Mouse (Mus musculus) embryonic fibroblast, embryonic 13.5 days (primary cell): ENCODE measurements around the gene Cdc14b. TPM values are rescaled to one million over a fixed set of nuclear protein-coding genes. Genes with fewer than 3 reads are reported as not detected.

Experiments
- H3K27ac ChIP-seq: 2 replicates; pipeline ENCODE4 v1.5.1; 2012; ENCODE audit warnings: low read length, control low read depth, inconsistent platforms; ENCODE audit not compliant: insufficient read depth
- H3K4me1 ChIP-seq: 2 replicates; pipeline ENCODE4 v1.6.1; 2011; ENCODE audit warnings: low read length; ENCODE audit not compliant: control insufficient read depth, insufficient read depth
- H3K4me3 ChIP-seq: 2 replicates; pipeline ENCODE4 v1.5.1; 2011; ENCODE audit warnings: mild to moderate bottlenecking, control low read depth, low read length; ENCODE audit not compliant: insufficient read depth
- CTCF ChIP-seq: IDR thresholded peaks from 2 replicates; pipeline ENCODE4 v1.5.1; 2011; ENCODE audit warnings: mild to moderate bottlenecking, control low read depth, low read length, moderate library complexity, borderline replicate concordance; ENCODE audit not compliant: insufficient read depth
- POLR2A ChIP-seq: IDR thresholded peaks from 2 replicates; pipeline ENCODE4 v1.6.1; 2011; ENCODE audit warnings: low read depth, mild to moderate bottlenecking, control low read depth, low read length, moderate library complexity
- polyA plus RNA-seq: library from polyadenylated mRNA; stranded (reverse); fragments of >200 nt; gene quantifications from 2 replicates; pipeline ENCODE4 v1.2.4, GENCODE M21; 2011; ENCODE audit warnings: low read depth; ENCODE audit not compliant: missing spikeins, insufficient read length

Gene Cdc14b
- polyA plus RNA-seq, 1 experiment, result 18.5 TPM

DNA sequence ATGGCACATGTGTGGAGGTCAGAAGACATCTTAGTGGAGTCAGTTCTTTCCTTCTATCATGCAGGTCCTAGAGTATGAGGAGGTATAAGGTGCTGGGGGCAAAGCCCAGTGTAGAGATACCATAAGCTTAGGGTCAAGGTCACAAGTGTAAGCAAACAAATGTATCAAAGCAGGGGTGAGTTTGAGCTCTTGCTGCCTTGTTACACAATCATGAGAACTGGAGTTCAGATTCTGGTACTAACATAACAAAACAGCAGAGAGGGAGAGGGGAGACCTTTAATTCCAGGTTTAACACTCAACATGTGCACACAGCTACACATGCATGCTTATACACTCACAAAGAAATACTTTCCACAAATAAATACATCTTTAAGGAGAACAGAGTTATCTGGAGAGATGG is 32.4 kb downstream of the Cdc14b start:
- H3K4me1 ChIP-seq, result no peaks in the 10 kb centered on the region; the same call in 1 of the 2 replicates
- TF ChIP-seq POLR2A, result no peak
- TF ChIP-seq CTCF, result no peak
- H3K4me3 ChIP-seq, result no peak overlapping the region
- no peak overlapping the region for H3K27ac ChIP-seq

DNA sequence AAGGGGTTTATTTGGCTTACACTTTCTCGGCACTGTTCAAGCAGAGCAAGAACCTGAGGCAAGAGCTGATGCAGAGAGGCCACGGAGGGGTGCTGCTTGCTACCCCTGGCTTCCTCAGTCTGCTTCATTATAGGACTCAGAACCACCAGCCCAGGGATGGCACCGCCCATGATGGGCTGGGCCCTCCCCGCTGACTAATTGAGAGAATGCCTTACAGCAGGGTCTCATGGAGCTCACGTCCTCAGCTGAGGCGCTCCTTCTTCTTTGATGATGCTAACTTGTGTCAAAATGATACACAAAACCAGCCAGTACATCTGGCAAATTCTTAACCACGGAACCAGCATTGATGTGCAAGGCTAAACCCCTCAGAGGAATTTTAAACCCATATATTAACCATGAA is 34.5 kb downstream of the Cdc14b start:
- H3K4me3 ChIP-seq, result no peak overlapping the region
- no peak overlapping the region for H3K27ac ChIP-seq
- H3K4me1 ChIP-seq, result peaks cover 3% of the 10 kb centered on the region; the same call in 1 of the 2 replicates
- TF ChIP-seq POLR2A (no peak), CTCF (no peak)

DNA sequence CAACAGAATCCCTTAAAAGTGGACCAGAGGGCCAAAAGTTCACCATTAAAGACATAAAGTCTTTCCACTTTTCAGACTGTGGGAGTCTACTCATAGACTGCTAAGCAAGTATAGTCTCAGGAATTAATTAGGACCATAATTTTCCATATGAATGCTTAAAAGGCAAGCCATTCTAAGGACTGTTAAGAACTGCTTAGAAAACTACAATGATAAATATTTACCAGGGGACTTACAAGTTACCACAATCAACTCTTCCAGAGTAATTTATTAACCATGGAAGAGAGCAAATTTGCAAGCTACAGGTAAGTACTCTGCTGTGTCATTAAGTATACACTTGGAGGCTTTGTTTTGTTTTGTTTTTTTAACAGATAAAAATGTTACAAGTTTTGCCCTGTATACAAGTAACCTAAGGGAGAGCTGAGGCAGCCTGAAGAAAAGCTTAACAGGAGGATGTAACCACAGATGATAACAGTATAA is 37.4 kb downstream of the Cdc14b start:
- TF ChIP-seq POLR2A, result no peak
- TF ChIP-seq CTCF, result no peak
- Histone ChIP-seq H3K27ac (no peak overlapping the region), H3K4me3 (no peak overlapping the region), H3K4me1 (peaks cover 5% of the 10 kb centered on the region; the same call in 1 of the 2 replicates)

DNA sequence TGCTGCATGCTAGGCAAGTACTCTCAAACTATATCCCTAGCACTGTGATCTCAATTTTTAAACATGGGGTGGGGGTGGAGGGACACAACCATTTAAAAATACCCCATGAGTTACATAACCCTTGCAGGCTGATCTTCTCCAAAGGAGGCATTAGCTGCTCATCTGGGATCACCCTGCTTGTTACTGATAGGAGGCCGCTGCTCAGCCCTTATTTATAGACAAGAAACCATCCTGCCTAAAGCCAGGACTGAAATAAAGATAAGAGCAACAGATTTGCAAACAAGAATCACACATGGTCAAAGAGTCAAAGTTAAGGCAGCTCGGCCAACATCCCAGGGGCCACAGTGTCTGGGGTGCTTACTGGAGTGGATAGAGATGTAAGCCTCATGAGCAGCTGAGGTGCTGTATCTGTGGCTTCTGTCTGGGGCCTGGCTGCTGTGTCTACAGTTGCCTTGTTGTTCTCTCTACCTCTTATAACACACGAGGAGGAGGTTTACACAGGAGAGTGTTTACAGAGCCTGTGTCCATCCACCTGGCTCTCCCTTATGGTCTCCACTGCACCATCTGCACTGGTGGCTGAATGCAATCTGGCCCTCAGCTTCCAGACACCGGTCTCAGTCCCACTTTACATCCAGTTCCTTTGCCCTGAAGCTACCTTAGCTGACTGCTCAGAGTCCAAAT is 38.0 kb downstream of the Cdc14b start:
- TF ChIP-seq POLR2A (no peak), CTCF (no peak)
- Histone ChIP-seq H3K4me3 (no peak overlapping the region), H3K4me1 (peaks cover 5% of the 10 kb centered on the region; the same call in 1 of the 2 replicates), H3K27ac (no peak overlapping the region)

DNA sequence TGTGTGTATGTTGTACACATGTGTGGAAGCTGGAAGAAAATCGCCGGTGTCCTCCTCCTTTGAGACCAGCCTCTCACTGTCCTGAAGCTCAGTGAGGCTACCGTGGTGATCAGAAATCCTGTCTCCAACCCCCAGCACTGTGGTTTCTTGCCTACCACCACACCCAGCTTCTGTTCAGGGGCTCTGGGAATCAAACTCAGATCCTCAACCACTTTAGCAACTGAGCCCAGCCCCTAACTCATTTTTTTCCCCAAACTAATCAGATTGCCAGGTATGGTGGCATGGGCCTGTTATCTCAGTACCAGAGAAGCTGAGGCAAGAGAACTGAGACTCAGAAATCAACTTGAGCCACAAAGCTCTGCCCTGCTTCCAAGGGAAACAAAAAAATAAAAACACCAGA is 39.3 kb downstream of the Cdc14b start:
- peaks cover 5% of the 10 kb centered on the region; the same call in 1 of the 2 replicates for H3K4me1 ChIP-seq
- no peak overlapping the region for H3K27ac ChIP-seq
- TF ChIP-seq CTCF (no peak), POLR2A (no peak)
- no peak overlapping the region for H3K4me3 ChIP-seq

DNA sequence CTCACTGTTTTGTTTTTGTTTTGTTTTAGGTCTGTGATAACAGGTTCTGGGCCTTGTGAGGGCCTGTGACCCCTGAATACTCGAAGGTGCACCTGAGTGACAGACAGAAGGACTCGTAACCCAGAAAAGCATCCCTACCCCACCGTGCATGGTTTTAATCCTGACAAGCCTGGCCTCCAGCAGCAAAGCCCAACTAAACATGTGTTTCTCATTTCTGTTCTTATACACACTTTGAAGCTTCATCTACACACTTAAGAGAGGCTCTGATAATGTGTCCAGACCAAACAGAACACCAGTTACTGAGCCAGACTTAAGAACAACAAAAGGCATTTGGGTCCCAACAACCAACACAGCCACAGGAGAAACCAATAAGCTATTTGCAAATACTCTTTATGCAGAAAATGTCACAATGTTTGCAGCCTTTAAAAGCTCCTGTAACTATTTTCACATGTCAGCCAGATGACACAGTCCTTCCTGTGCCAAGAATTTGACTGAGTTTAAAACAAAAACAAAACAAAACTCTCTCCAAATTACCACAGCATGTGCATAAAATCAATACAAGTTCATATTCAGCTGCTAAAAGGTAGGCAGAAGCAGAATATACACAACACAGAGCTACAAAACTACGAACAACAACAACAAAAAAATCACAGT is 39.9 kb downstream of the Cdc14b start:
- no peak overlapping the region for H3K4me3 ChIP-seq
- TF ChIP-seq CTCF (no peak), POLR2A (no peak)
- H3K4me1 ChIP-seq, result peaks cover 5% of the 10 kb centered on the region; the same call in 1 of the 2 replicates
- H3K27ac ChIP-seq, result no peak overlapping the region

DNA sequence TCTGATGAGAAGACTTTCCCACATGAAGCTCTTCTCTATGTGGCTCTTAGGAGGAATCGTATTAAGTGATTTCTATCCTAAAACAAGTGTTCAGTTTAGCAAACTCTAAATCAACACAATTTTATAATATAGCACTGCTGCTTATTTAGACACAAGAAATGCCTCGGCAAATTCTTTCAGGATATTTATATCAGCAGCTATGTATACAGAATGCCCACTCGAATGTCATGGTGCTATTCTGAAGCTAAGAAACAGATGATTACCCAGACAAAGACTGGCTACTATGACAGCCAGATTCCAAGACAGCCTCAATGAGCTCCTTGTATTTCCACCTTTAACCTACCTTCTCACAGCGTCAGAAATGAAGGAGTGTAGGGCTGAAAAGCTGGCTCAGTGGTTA is 42.0 kb downstream of the Cdc14b start:
- no peak for TF ChIP-seq POLR2A
- TF ChIP-seq CTCF, result no peak
- H3K4me3 ChIP-seq, result no peak overlapping the region
- H3K4me1 ChIP-seq, result peaks cover 5% of the 10 kb centered on the region; the same call in 1 of the 2 replicates
- no peak overlapping the region for H3K27ac ChIP-seq

DNA sequence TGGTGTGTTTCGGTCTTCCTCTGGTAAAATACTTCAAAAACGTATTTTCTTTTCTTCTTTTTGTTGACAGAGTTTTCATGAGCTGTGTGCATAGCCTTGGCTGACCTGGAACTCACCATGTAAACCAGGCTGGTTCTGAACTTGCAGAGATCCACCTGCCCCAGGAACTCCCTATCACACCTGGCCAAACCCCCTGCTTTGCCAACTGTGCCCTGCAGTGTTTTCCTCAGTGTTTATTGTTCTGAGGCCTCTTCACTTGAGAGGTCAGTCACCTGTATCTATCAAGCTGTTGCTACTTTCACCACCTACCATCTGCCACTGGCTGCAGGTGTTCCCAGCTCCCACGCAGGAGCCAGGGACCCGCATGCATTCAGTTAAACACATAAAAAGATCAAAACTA is 48.4 kb downstream of the Cdc14b start:
- no peaks in the 10 kb centered on the region for H3K4me1 ChIP-seq
- H3K27ac ChIP-seq, result no peak overlapping the region
- H3K4me3 ChIP-seq, result no peak overlapping the region
- TF ChIP-seq POLR2A, result no peak
- no peak for TF ChIP-seq CTCF

DNA sequence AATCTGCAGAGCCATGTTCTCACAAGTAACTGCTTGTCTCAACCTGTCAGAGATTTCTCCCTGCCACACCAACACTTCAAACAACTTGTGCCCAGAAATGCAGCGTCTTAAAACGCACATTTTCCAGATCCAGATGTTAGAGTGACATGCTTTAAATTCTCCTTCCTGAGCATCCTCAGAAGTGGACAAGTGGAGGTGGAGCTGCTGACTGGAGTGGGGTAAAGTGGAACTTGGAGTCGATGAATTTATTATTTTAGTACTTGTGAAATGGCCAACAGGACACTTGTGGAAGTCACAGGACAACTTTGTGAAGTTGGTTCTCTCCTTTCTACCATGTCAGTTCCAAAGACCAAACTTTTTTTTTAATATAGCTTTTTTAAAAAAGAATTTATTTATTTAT is 49.4 kb downstream of the Cdc14b start:
- H3K27ac ChIP-seq, result no peak overlapping the region
- H3K4me1 ChIP-seq, result no peaks in the 10 kb centered on the region
- TF ChIP-seq CTCF (no peak), POLR2A (no peak)
- no peak overlapping the region for H3K4me3 ChIP-seq

DNA sequence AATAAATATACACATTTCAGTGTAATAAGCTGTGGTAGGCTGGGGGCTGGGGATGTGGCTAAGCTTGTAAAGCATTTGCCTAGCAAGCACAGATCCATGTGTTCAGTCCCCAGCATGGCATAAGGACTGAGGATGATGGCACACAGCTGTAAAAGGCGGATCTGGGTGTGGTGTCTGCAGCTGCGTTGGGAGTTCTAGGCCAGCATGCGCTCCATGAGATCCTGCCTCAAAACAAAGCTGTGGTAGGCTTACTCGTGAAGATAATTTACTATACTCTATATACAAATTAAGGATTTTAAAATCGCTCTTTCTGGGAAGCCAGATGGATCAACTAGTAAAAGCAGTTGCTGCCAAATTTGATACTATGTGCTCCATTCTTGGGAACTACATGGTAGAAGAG is 60.2 kb downstream of the Cdc14b start:
- no peak overlapping the region for H3K4me3 ChIP-seq
- H3K4me1 ChIP-seq, result no peaks in the 10 kb centered on the region
- no peak overlapping the region for H3K27ac ChIP-seq
- no peak for TF ChIP-seq CTCF
